Mouse (Mus musculus): Measurements from ENCODE around the gene Dld. TPM values are rescaled to one million over a fixed set of nuclear protein-coding genes. Genes with fewer than 3 reads are reported as not detected.

The Dld gene
- polyA plus RNA-seq, 1 experiment: 24.4 TPM

GRCm38 (mm10) chr12:31294996-31295395 lies 56.3 kb downstream of the Dld start:
- Histone ChIP-seq H3K4me3 (ENCODE audit: control insufficient read depth, low read depth, low read length) (no peak overlapping the region), H3K4me1 (ENCODE audit: control insufficient read depth, insufficient read depth, low read length) (0 out of 2 replicates have a peak, but pooled peaks cover 2% of the 10 kb centered on the region), H3K27me3 (ENCODE audit: control insufficient read depth, insufficient read depth, low read length) (no peaks in the 10 kb centered on the region), H3K36me3 (ENCODE audit: control insufficient read depth, insufficient read depth, low read length) (no peaks in the 10 kb centered on the region), H3K27ac (ENCODE audit: control insufficient read depth, insufficient read depth, low read depth, low read length) (no peak overlapping the region; the same call in 1 of the 2 replicates)
- TF ChIP-seq POLR2A (IDR thresholded peaks at IDR 0.05; ENCODE audit: control insufficient read depth, low read depth, low read length) (no peak), CTCF (IDR thresholded peaks at IDR 0.05; ENCODE audit: control insufficient read depth, insufficient read depth, insufficient replicate concordance, low read depth, low read length) (no peak)

GRCm38 (mm10) chr12:31294526-31294925 lies 56.7 kb downstream of the Dld start:
- Histone ChIP-seq H3K27me3 (ENCODE audit: control insufficient read depth, insufficient read depth, low read length) (no peaks in the 10 kb centered on the region), H3K27ac (ENCODE audit: control insufficient read depth, insufficient read depth, low read depth, low read length) (no peak overlapping the region), H3K4me3 (ENCODE audit: control insufficient read depth, low read depth, low read length) (no peak overlapping the region), H3K36me3 (ENCODE audit: control insufficient read depth, insufficient read depth, low read length) (no peaks in the 10 kb centered on the region), H3K4me1 (ENCODE audit: control insufficient read depth, insufficient read depth, low read length) (0 out of 2 replicates have a peak, but pooled peaks cover 2% of the 10 kb centered on the region)
- no peak for TF ChIP-seq CTCF (IDR thresholded peaks at IDR 0.05; ENCODE audit: control insufficient read depth, insufficient read depth, insufficient replicate concordance, low read depth, low read length)
- no peak for TF ChIP-seq POLR2A (IDR thresholded peaks at IDR 0.05; ENCODE audit: control insufficient read depth, low read depth, low read length)

GRCm38 (mm10) chr12:31293361-31294142 lies 57.7 kb downstream of the Dld start:
- no peaks in the 10 kb centered on the region for H3K27me3 ChIP-seq (ENCODE audit: control insufficient read depth, insufficient read depth, low read length)
- H3K4me1 ChIP-seq (ENCODE audit: control insufficient read depth, insufficient read depth, low read length): 0 out of 2 replicates have a peak, but pooled peaks cover 2% of the 10 kb centered on the region
- no peak overlapping the region for H3K4me3 ChIP-seq (ENCODE audit: control insufficient read depth, low read depth, low read length)
- H3K27ac ChIP-seq (ENCODE audit: control insufficient read depth, insufficient read depth, low read depth, low read length): peak overlapping the region; percentile 33; the same call in 1 of the 2 replicates
- TF ChIP-seq CTCF (IDR thresholded peaks at IDR 0.05; ENCODE audit: control insufficient read depth, insufficient read depth, insufficient replicate concordance, low read depth, low read length) (no peak), POLR2A (IDR thresholded peaks at IDR 0.05; ENCODE audit: control insufficient read depth, low read depth, low read length) (no peak)
- H3K36me3 ChIP-seq (ENCODE audit: control insufficient read depth, insufficient read depth, low read length): no peaks in the 10 kb centered on the region

- H3K36me3 ChIP-seq (ENCODE audit: control insufficient read depth, insufficient read depth, low read length): no peaks in the 10 kb centered on the region
Observed at GRCm38 (mm10) chr12:31290951-31291350, 60.3 kb downstream of the Dld start.

GRCm38 (mm10) chr12:31289046-31289445 lies 62.2 kb downstream of the Dld start:
- 0 out of 2 replicates have a peak, but pooled peaks cover 2% of the 10 kb centered on the region for H3K4me1 ChIP-seq (ENCODE audit: control insufficient read depth, insufficient read depth, low read length)
- H3K27ac ChIP-seq (ENCODE audit: control insufficient read depth, insufficient read depth, low read depth, low read length): no peak overlapping the region
- no peak overlapping the region for H3K4me3 ChIP-seq (ENCODE audit: control insufficient read depth, low read depth, low read length)
- TF ChIP-seq CTCF (IDR thresholded peaks at IDR 0.05; ENCODE audit: control insufficient read depth, insufficient read depth, insufficient replicate concordance, low read depth, low read length) (no peak), POLR2A (IDR thresholded peaks at IDR 0.05; ENCODE audit: control insufficient read depth, low read depth, low read length) (no peak)
- no peaks in the 10 kb centered on the region for H3K36me3 ChIP-seq (ENCODE audit: control insufficient read depth, insufficient read depth, low read length)
- no peaks in the 10 kb centered on the region for H3K27me3 ChIP-seq (ENCODE audit: control insufficient read depth, insufficient read depth, low read length)

More at GRCm38 (mm10) chr12:31290951-31291350, 60.3 kb downstream of the Dld start:
- no peak overlapping the region for H3K4me3 ChIP-seq (ENCODE audit: control insufficient read depth, low read depth, low read length)
- H3K4me1 ChIP-seq (ENCODE audit: control insufficient read depth, insufficient read depth, low read length): 0 out of 2 replicates have a peak, but pooled peaks cover 2% of the 10 kb centered on the region
- TF ChIP-seq POLR2A (IDR thresholded peaks at IDR 0.05; ENCODE audit: control insufficient read depth, low read depth, low read length) (no peak), CTCF (IDR thresholded peaks at IDR 0.05; ENCODE audit: control insufficient read depth, insufficient read depth, insufficient replicate concordance, low read depth, low read length) (no peak)
- no peak overlapping the region for H3K27ac ChIP-seq (ENCODE audit: control insufficient read depth, insufficient read depth, low read depth, low read length)
- no peaks in the 10 kb centered on the region for H3K27me3 ChIP-seq (ENCODE audit: control insufficient read depth, insufficient read depth, low read length)

GRCm38 (mm10) chr12:31283617-31284136 lies 67.6 kb downstream of the Dld start:
- no peaks in the 10 kb centered on the region for H3K27me3 ChIP-seq (ENCODE audit: control insufficient read depth, insufficient read depth, low read length)
- no peak for TF ChIP-seq CTCF (IDR thresholded peaks at IDR 0.05; ENCODE audit: control insufficient read depth, insufficient read depth, insufficient replicate concordance, low read depth, low read length)
- no peaks in the 10 kb centered on the region for H3K36me3 ChIP-seq (ENCODE audit: control insufficient read depth, insufficient read depth, low read length)
- no peak overlapping the region for H3K27ac ChIP-seq (ENCODE audit: control insufficient read depth, insufficient read depth, low read depth, low read length)
- H3K4me1 ChIP-seq (ENCODE audit: control insufficient read depth, insufficient read depth, low read length): no peaks in the 10 kb centered on the region
- no peak overlapping the region for H3K4me3 ChIP-seq (ENCODE audit: control insufficient read depth, low read depth, low read length)

GRCm38 (mm10) chr12:31283131-31283530 lies 68.1 kb downstream of the Dld start:
- Histone ChIP-seq H3K27me3 (ENCODE audit: control insufficient read depth, insufficient read depth, low read length) (no peaks in the 10 kb centered on the region), H3K36me3 (ENCODE audit: control insufficient read depth, insufficient read depth, low read length) (no peaks in the 10 kb centered on the region), H3K4me1 (ENCODE audit: control insufficient read depth, insufficient read depth, low read length) (no peaks in the 10 kb centered on the region), H3K4me3 (ENCODE audit: control insufficient read depth, low read depth, low read length) (no peak overlapping the region), H3K27ac (ENCODE audit: control insufficient read depth, insufficient read depth, low read depth, low read length) (no peak overlapping the region)
- TF ChIP-seq CTCF (IDR thresholded peaks at IDR 0.05; ENCODE audit: control insufficient read depth, insufficient read depth, insufficient replicate concordance, low read depth, low read length) (no peak), POLR2A (IDR thresholded peaks at IDR 0.05; ENCODE audit: control insufficient read depth, low read depth, low read length) (no peak)
